Mouse (Mus musculus) thymus, adult 2 months (tissue): ENCODE results near the gene Gm3448.

Experiments used
- CTCF ChIP-seq: fragments of 200-500 bp; IDR thresholded peaks from 2 replicates; pipeline ENCODE4 v1.5.1; 2012; ENCODE audit warnings: mild to moderate bottlenecking, control low read depth, low read length, moderate library complexity, borderline replicate concordance; ENCODE audit not compliant: control insufficient read depth, poor library complexity, insufficient read depth; ENCODE audit errors: extremely low read depth
- POLR2A ChIP-seq: fragments of 200-500 bp; IDR thresholded peaks from 2 replicates; pipeline ENCODE4 v1.6.1; 2012; ENCODE audit warnings: mild to moderate bottlenecking, low read length, control low read depth, moderate library complexity; ENCODE audit not compliant: control insufficient read depth, poor library complexity, insufficient read depth; ENCODE audit errors: extremely low read depth

DNA sequence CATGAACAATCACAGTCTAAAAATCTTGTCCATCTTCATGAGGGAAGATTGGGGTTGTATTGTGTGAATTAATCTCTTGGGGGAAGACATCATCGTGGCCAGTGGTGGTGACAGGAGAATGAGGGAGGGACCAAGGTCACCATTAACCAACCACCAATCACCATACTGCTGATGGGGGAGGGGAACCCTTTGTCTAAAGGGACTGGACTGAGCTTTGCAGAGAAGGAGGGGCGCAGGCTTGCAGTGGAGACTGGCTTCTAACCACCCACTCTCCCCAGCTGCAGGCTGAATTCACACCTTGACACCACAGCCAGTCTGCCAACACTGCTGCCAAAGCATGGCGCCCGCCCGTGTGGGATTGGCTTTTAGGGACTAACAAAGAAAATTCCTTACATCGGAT, 24.7 kb upstream of the Gm3448 start:
- TF ChIP-seq CTCF (no peak), POLR2A (no peak)
